Mouse (Mus musculus) midbrain, embryonic 10.5 days (tissue): ENCODE data around the gene Relch. TPM values are rescaled to one million over a fixed set of nuclear protein-coding genes. Genes with fewer than 3 reads are reported as not detected.

ENCODE experiments used
- DNase-seq: peaks from one replicate; pipeline ENCODE4 v3.0.0-alpha.2; 2017; ENCODE audit warnings: low spot score
- H3K27ac ChIP-seq: fragments of 300-500 bp; sonication (generic); replicated peaks from 2 replicates; pipeline ENCODE4 v1.5.1; 2016; ENCODE audit warnings: mild to moderate bottlenecking
- H3K27me3 ChIP-seq: fragments of 300-500 bp; sonication (generic); 2 replicates; pipeline ENCODE4 v1.6.1; 2016; ENCODE audit warnings: low read depth, mild to moderate bottlenecking; ENCODE audit not compliant: poor library complexity, severe bottlenecking
- H3K36me3 ChIP-seq: fragments of 300-500 bp; sonication (generic); 2 replicates; pipeline ENCODE4 v1.6.1; 2016; ENCODE audit warnings: mild to moderate bottlenecking, moderate library complexity
- H3K4me1 ChIP-seq: fragments of 300-500 bp; sonication (generic); 2 replicates; pipeline ENCODE4 v1.6.1; 2016
- H3K4me3 ChIP-seq: fragments of 300-500 bp; sonication (generic); 2 replicates; pipeline ENCODE4 v1.5.1; 2016; ENCODE audit warnings: mild to moderate bottlenecking, moderate library complexity
- H3K9me3 ChIP-seq: fragments of 300-500 bp; sonication (generic); replicated peaks from 2 replicates; pipeline ENCODE4 v1.6.1; 2016; ENCODE audit warnings: mild to moderate bottlenecking
- WGBS: fragments of 180-500 bp; shearing (Covaris S2); methylation state at CpG from one replicate; pipeline ENCODE4 v1.1.7; 2016; 5-methylcytosine and 5-hydroxymethylcytosine counted together
- polyA plus RNA-seq: library from polyadenylated mRNA; unstranded; fragments of >200 nt; fragmentation: Nextera tagmentation; extraction: Ambion mirVana; gene quantifications from 2 replicates; pipeline ENCODE4 v1.2.1, GENCODE M21; 2016

The Relch gene
- polyA plus RNA-seq, 1 experiment from 2014 or later: 24.5 TPM

GRCm38 (mm10) chr1:105784257-105785016, 120.8 kb downstream of the Relch start:
- Histone ChIP-seq H3K36me3 (no peaks in the 10 kb centered on the region), H3K9me3 (no peaks in the 10 kb centered on the region), H3K4me1 (peaks cover 12% of the 10 kb centered on the region), H3K27ac (no peak overlapping the region), H3K4me3 (no peak overlapping the region), H3K27me3 (peaks cover 36% of the 10 kb centered on the region)
- WGBS: 80% methylated on average over 5 of the region's 5 CpGs
- no peak for DNase-seq

GRCm38 (mm10) chr1:105785146-105785545, 121.5 kb downstream of the Relch start:
- Histone ChIP-seq H3K36me3 (no peaks in the 10 kb centered on the region), H3K27me3 (peaks cover 29% of the 10 kb centered on the region), H3K4me3 (no peak overlapping the region), H3K4me1 (peaks cover 11% of the 10 kb centered on the region), H3K27ac (no peak overlapping the region), H3K9me3 (no peaks in the 10 kb centered on the region)
- DNase-seq: no peak
- WGBS: 91% methylated on average over 4 of the region's 4 CpGs

GRCm38 (mm10) chr1:105786731-105787357, 123.2 kb downstream of the Relch start:
- Histone ChIP-seq H3K27ac (no peak overlapping the region), H3K4me3 (no peak overlapping the region), H3K36me3 (no peaks in the 10 kb centered on the region), H3K27me3 (peaks cover 13% of the 10 kb centered on the region), H3K9me3 (no peaks in the 10 kb centered on the region), H3K4me1 (no peaks in the 10 kb centered on the region)
- no peak for DNase-seq
- 86% methylated on average over 6 of the region's 6 CpGs for WGBS

GRCm38 (mm10) chr1:105790103-105790502, 126.4 kb downstream of the Relch start:
- WGBS: 93% methylated on average over 3 of the region's 3 CpGs
- Histone ChIP-seq H3K4me3 (no peak overlapping the region), H3K9me3 (no peaks in the 10 kb centered on the region), H3K36me3 (no peaks in the 10 kb centered on the region), H3K27me3 (no peaks in the 10 kb centered on the region), H3K4me1 (no peaks in the 10 kb centered on the region), H3K27ac (no peak overlapping the region)
- no peak for DNase-seq

GRCm38 (mm10) chr1:105794670-105795069, 131.0 kb downstream of the Relch start:
- H3K27ac ChIP-seq: no peak overlapping the region
- no peak for DNase-seq
- no peaks in the 10 kb centered on the region for H3K36me3 ChIP-seq
- 84% methylated on average over 6 of the region's 6 CpGs for WGBS
- H3K4me1 ChIP-seq: no peaks in the 10 kb centered on the region
- no peaks in the 10 kb centered on the region for H3K27me3 ChIP-seq
- H3K9me3 ChIP-seq: no peaks in the 10 kb centered on the region
- H3K4me3 ChIP-seq: no peak overlapping the region

- Histone ChIP-seq H3K36me3 (no peaks in the 10 kb centered on the region), H3K4me3 (no peak overlapping the region), H3K4me1 (no peaks in the 10 kb centered on the region), H3K27me3 (no peaks in the 10 kb centered on the region), H3K9me3 (no peaks in the 10 kb centered on the region), H3K27ac (no peak overlapping the region)
- 86% methylated on average over 4 of the region's 4 CpGs for WGBS
- no peak for DNase-seq
These were observed 132.0 kb downstream of the Relch start for GRCm38 (mm10) chr1:105795705-105796104.

GRCm38 (mm10) chr1:105800570-105800969, 136.9 kb downstream of the Relch start:
- Histone ChIP-seq H3K4me1 (no peaks in the 10 kb centered on the region), H3K36me3 (no peaks in the 10 kb centered on the region), H3K27ac (no peak overlapping the region), H3K4me3 (no peak overlapping the region), H3K27me3 (no peaks in the 10 kb centered on the region), H3K9me3 (no peaks in the 10 kb centered on the region)
- DNase-seq: no peak
- 91% methylated on average over 6 of the region's 6 CpGs for WGBS

GRCm38 (mm10) chr1:105801252-105801651, 137.6 kb downstream of the Relch start:
- Histone ChIP-seq H3K4me3 (no peak overlapping the region), H3K9me3 (no peaks in the 10 kb centered on the region), H3K27me3 (no peaks in the 10 kb centered on the region), H3K27ac (no peak overlapping the region), H3K36me3 (no peaks in the 10 kb centered on the region), H3K4me1 (no peaks in the 10 kb centered on the region)
- DNase-seq: no peak

GRCm38 (mm10) chr1:105802941-105803340, 139.3 kb downstream of the Relch start:
- DNase-seq: no peak
- H3K36me3 ChIP-seq: no peaks in the 10 kb centered on the region
- no peaks in the 10 kb centered on the region for H3K9me3 ChIP-seq
- no peak overlapping the region for H3K27ac ChIP-seq
- no peak overlapping the region for H3K4me3 ChIP-seq
- H3K27me3 ChIP-seq: no peaks in the 10 kb centered on the region
- H3K4me1 ChIP-seq: no peaks in the 10 kb centered on the region
- WGBS: 80% methylated on average over 6 of the region's 6 CpGs

GRCm38 (mm10) chr1:105804285-105804684, 140.6 kb downstream of the Relch start:
- H3K4me1 ChIP-seq: no peaks in the 10 kb centered on the region
- H3K4me3 ChIP-seq: no peak overlapping the region
- H3K27me3 ChIP-seq: no peaks in the 10 kb centered on the region
- no peaks in the 10 kb centered on the region for H3K9me3 ChIP-seq
- WGBS: 84% methylated on average over 3 of the region's 3 CpGs
- DNase-seq: no peak
- no peak overlapping the region for H3K27ac ChIP-seq
- H3K36me3 ChIP-seq: no peaks in the 10 kb centered on the region

Other genes starting within 250 kb of the Relch start
- gene Pign, start 184 bp upstream of the Relch start, polyA plus RNA-seq: 11.1 and 12.9 TPM in 2 replicates
- 0.41 and 0.52 TPM in 2 replicates for gene Tnfrsf11a, start 116.9 kb downstream of the Relch start, polyA plus RNA-seq